Mouse (Mus musculus) heart, embryonic 11.5 days (tissue): ENCODE data around the gene Nrarp. TPM values are rescaled to one million over a fixed set of nuclear protein-coding genes. Genes with fewer than 3 reads are reported as not detected.

Experiments
- ATAC-seq: fragments of 200-750 bp; cut with Nextera tagmentation; replicated peaks from 2 replicates; pipeline ENCODE4 v1.8.0; 2017; ENCODE audit warnings: moderate library complexity; ENCODE audit not compliant: insufficient number of reproducible peaks, low FRiP score, low TSS enrichment
- H3K27ac ChIP-seq: fragments of 300-500 bp; sonication (generic); 2 replicates; pipeline ENCODE4 v1.5.1; 2014; ENCODE audit warnings: mild to moderate bottlenecking, low read depth, low read length
- H3K27me3 ChIP-seq: fragments of 300-500 bp; sonication (generic); 2 replicates; pipeline ENCODE4 v1.6.1; 2014; ENCODE audit warnings: mild to moderate bottlenecking, low read length, mixed read lengths; ENCODE audit not compliant: control insufficient read depth, insufficient read depth
- H3K36me3 ChIP-seq: fragments of 300-500 bp; sonication (generic); 2 replicates; pipeline ENCODE4 v1.6.1; 2014; ENCODE audit warnings: mild to moderate bottlenecking, low read length, moderate library complexity, mixed read lengths; ENCODE audit not compliant: control insufficient read depth, insufficient read depth
- H3K4me1 ChIP-seq: fragments of 300-500 bp; sonication (generic); 2 replicates; pipeline ENCODE4 v1.6.1; 2014; ENCODE audit warnings: low read length; ENCODE audit not compliant: control insufficient read depth, insufficient read depth
- H3K4me2 ChIP-seq: fragments of 300-500 bp; sonication (generic); 2 replicates; pipeline ENCODE4 v1.6.1; 2014; ENCODE audit warnings: mild to moderate bottlenecking, moderate library complexity
- H3K4me3 ChIP-seq: fragments of 300-500 bp; sonication (generic); 2 replicates; pipeline ENCODE4 v1.5.1; 2014; ENCODE audit warnings: low read depth, low read length
- H3K9ac ChIP-seq: fragments of 300-500 bp; sonication (generic); 2 replicates; pipeline ENCODE4 v1.6.1; 2014; ENCODE audit warnings: mild to moderate bottlenecking, low read depth, low read length, moderate library complexity
- H3K9me3 ChIP-seq: fragments of 300-500 bp; sonication (generic); replicated peaks from 2 replicates; pipeline ENCODE4 v1.6.1; 2016; ENCODE audit warnings: low read length; ENCODE audit not compliant: control insufficient read depth
- WGBS: fragments of 180-500 bp; shearing (Covaris S2); extraction: QIAGEN DNeasy Blood & Tissue Kit; methylation state at CpG from one replicate; pipeline ENCODE4 v1.1.7; 2014; ENCODE audit not compliant: insufficient replicate concordance; 5-methylcytosine and 5-hydroxymethylcytosine counted together
- polyA plus RNA-seq: library from polyadenylated mRNA; unstranded; fragments of >200 nt; fragmentation: Nextera tagmentation; extraction: Ambion mirVana; gene quantifications from 2 replicates; pipeline ENCODE4 v1.2.1, GENCODE M21; 2014

Nrarp gene
- polyA plus RNA-seq, 1 experiment from 2014 or later: 4.8 TPM

- no peak for ATAC-seq
- H3K9ac ChIP-seq: no peak overlapping the region
Measured at GRCm38 (mm10) chr2:25177076-25177475, 3.5 kb upstream of the Nrarp start.

GRCm38 (mm10) chr2:25177685-25178084 lies 2.9 kb upstream of the Nrarp start:
- Histone ChIP-seq H3K27ac (0 out of 2 replicates have a peak overlapping the region, but pooled peaks have one; percentile 42), H3K4me2 (peak overlapping the region; percentile 21), H3K36me3 (no peaks in the 10 kb centered on the region), H3K9me3 (no peaks in the 10 kb centered on the region), H3K9ac (no peak overlapping the region), H3K27me3 (peaks cover 50% of the 10 kb centered on the region), H3K4me1 (peaks cover 27% of the 10 kb centered on the region), H3K4me3 (no peak overlapping the region)
- ATAC-seq: no peak
- WGBS: 7% methylated on average over 6 of the region's 6 CpGs

More at GRCm38 (mm10) chr2:25177076-25177475, 3.5 kb upstream of the Nrarp start:
- Histone ChIP-seq H3K4me2 (no peak overlapping the region), H3K4me3 (no peak overlapping the region), H3K27ac (no peak overlapping the region), H3K36me3 (no peaks in the 10 kb centered on the region), H3K9me3 (no peaks in the 10 kb centered on the region), H3K27me3 (peaks cover 50% of the 10 kb centered on the region), H3K4me1 (peaks cover 26% of the 10 kb centered on the region)
- WGBS: 52% methylated on average over 4 of the region's 4 CpGs

- H3K4me2 ChIP-seq: peak overlapping the region; percentile 21
- no peak overlapping the region for H3K9ac ChIP-seq
- no peak for ATAC-seq
- H3K36me3 ChIP-seq: no peaks in the 10 kb centered on the region
- WGBS: 18% methylated on average over 10 of the region's 10 CpGs
- no peak overlapping the region for H3K4me3 ChIP-seq
- H3K9me3 ChIP-seq: no peaks in the 10 kb centered on the region
- H3K4me1 ChIP-seq: peaks cover 27% of the 10 kb centered on the region
- peak overlapping the region; percentile 42; the same call in 1 of the 2 replicates for H3K27ac ChIP-seq
- peaks cover 55% of the 10 kb centered on the region for H3K27me3 ChIP-seq
Measured at GRCm38 (mm10) chr2:25178285-25178972, 2.1 kb upstream of the Nrarp start.

- Histone ChIP-seq H3K4me1 (peaks cover 27% of the 10 kb centered on the region), H3K9me3 (no peaks in the 10 kb centered on the region), H3K27me3 (peaks cover 65% of the 10 kb centered on the region), H3K4me3 (no peak overlapping the region), H3K9ac (no peak overlapping the region), H3K27ac (no peak overlapping the region), H3K36me3 (no peaks in the 10 kb centered on the region), H3K4me2 (peak overlapping the region; percentile 84)
- no peak for ATAC-seq
- 53% methylated on average over 15 of the region's 15 CpGs for WGBS
Measured at GRCm38 (mm10) chr2:25179566-25180217, 866 bp upstream of the Nrarp start.

- under 1% methylated on average over 100 of the region's 100 CpGs for WGBS
- Histone ChIP-seq H3K27me3 (peaks cover 67% of the 10 kb centered on the region), H3K4me1 (peaks cover 24% of the 10 kb centered on the region)
Measured at GRCm38 (mm10) chr2:25180973-25181890, 674 bp downstream of the Nrarp start.

GRCm38 (mm10) chr2:25181891-25182397 lies 1.4 kb downstream of the Nrarp start:
- Histone ChIP-seq H3K36me3 (no peaks in the 10 kb centered on the region), H3K9ac (peak overlapping the region; percentile 65), H3K4me1 (peaks cover 24% of the 10 kb centered on the region), H3K27ac (peak overlapping the region; percentile 29; the same call in 1 of the 2 replicates), H3K9me3 (no peaks in the 10 kb centered on the region), H3K4me2 (peak overlapping the region; percentile 84), H3K27me3 (peaks cover 62% of the 10 kb centered on the region), H3K4me3 (peak overlapping the region; percentile 60)
- no peak for ATAC-seq
- under 1% methylated on average over 17 of the region's 17 CpGs for WGBS

More at GRCm38 (mm10) chr2:25180973-25181890, 674 bp downstream of the Nrarp start:
- peak overlapping the region; percentile 60 for H3K4me3 ChIP-seq
- no peaks in the 10 kb centered on the region for H3K36me3 ChIP-seq
- ATAC-seq: peak; percentile 50; the same call in 1 of the 2 replicates
- H3K27ac ChIP-seq: peak overlapping the region; percentile 76
- H3K9me3 ChIP-seq: no peaks in the 10 kb centered on the region
- peak overlapping the region; percentile 65 for H3K9ac ChIP-seq
- H3K4me2 ChIP-seq: peak overlapping the region; percentile 84

GRCm38 (mm10) chr2:25182664-25183063 lies 2.1 kb downstream of the Nrarp start:
- peak overlapping the region; percentile 84 for H3K4me2 ChIP-seq
- no peak overlapping the region for H3K9ac ChIP-seq
- H3K27ac ChIP-seq: no peak overlapping the region
- no peaks in the 10 kb centered on the region for H3K36me3 ChIP-seq
- ATAC-seq: no peak
- no peaks in the 10 kb centered on the region for H3K9me3 ChIP-seq
- H3K27me3 ChIP-seq: peaks cover 59% of the 10 kb centered on the region
- peaks cover 21% of the 10 kb centered on the region for H3K4me1 ChIP-seq
- 25% methylated on average over 6 of the region's 6 CpGs for WGBS
- peak overlapping the region; percentile 60; the same call in 1 of the 2 replicates for H3K4me3 ChIP-seq

GRCm38 (mm10) chr2:25183336-25183735 lies 2.8 kb downstream of the Nrarp start:
- peak overlapping the region; percentile 84 for H3K4me2 ChIP-seq
- peaks cover 53% of the 10 kb centered on the region for H3K27me3 ChIP-seq
- no peaks in the 10 kb centered on the region for H3K36me3 ChIP-seq
- H3K27ac ChIP-seq: no peak overlapping the region
- peaks cover 14% of the 10 kb centered on the region for H3K4me1 ChIP-seq
- no peak for ATAC-seq
- no peaks in the 10 kb centered on the region for H3K9me3 ChIP-seq
- H3K4me3 ChIP-seq: no peak overlapping the region
- no peak overlapping the region for H3K9ac ChIP-seq
- WGBS: 66% methylated on average over 2 of the region's 2 CpGs
